Mouse (Mus musculus): ENCODE measurements around the gene Maff. TPM values are rescaled to one million over a fixed set of nuclear protein-coding genes. Genes with fewer than 3 reads are reported as not detected.

Maff gene
- polyA plus RNA-seq, 1 experiment = not detected

DNA sequence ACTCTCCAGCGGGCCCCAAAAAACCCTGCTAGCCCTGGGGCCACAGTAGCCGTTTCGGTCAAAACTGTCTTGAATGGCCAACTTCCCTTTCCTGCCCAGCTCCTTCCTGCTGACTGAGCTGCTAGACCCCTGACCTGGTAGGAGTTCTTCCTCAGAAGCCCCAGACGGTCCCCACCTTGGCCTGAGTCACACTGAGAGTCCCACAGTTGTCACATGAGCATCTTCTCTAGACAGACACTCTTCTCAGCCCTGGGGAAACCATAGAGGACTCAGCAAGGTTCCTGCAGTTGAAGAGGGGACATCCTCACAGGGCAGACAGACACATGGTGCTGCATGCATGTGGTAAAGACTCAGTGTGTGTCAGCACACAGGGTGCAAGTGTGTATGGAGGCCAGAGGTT, 8.2 kb downstream of the Maff start:
- TF ChIP-seq CTCF (IDR thresholded peaks at IDR 0.05; ENCODE audit: insufficient read depth, low read depth, low read length) = no peak
- TF ChIP-seq POLR2A (IDR thresholded peaks at IDR 0.05; ENCODE audit: insufficient read depth, low read depth, low read length) = no peak
- 84% methylated on average over 4 of the region's 4 CpGs for WGBS
- Histone ChIP-seq H3K4me3 (ENCODE audit: insufficient read depth, low read depth, low read length) (no peak overlapping the region), H3K27ac (ENCODE audit: insufficient read depth, low read depth, low read length) (no peak overlapping the region), H3K4me1 (ENCODE audit: control insufficient read depth, insufficient read depth, low read length) (peaks cover 17% of the 10 kb centered on the region)

DNA sequence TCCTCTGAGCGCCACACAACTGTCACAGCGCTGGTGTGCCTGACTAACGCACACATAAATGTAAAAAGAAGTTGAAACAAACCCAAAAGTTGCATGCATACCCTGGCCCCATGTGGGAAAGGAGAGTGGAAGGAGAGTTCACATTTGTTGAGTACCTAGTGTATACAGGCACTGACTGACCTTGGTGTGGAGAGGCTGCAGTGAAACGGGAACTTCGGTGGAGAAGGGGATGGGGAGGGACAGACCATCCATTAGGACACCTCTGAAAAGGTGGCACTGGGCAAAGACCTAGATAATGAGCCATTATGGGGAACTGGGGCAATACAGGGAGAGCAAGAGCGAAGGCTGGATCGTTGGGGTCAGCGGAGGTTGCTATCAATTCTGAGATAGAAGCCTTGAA, 10.1 kb downstream of the Maff start:
- H3K27ac ChIP-seq (ENCODE audit: insufficient read depth, low read depth, low read length) = no peak overlapping the region
- H3K4me1 ChIP-seq (ENCODE audit: control insufficient read depth, insufficient read depth, low read length) = peaks cover 14% of the 10 kb centered on the region
- TF ChIP-seq CTCF (IDR thresholded peaks at IDR 0.05; ENCODE audit: insufficient read depth, low read depth, low read length) (no peak), POLR2A (IDR thresholded peaks at IDR 0.05; ENCODE audit: insufficient read depth, low read depth, low read length) (no peak)
- H3K4me3 ChIP-seq (ENCODE audit: insufficient read depth, low read depth, low read length) = no peak overlapping the region
- WGBS = 90% methylated on average over 8 of the region's 8 CpGs

DNA sequence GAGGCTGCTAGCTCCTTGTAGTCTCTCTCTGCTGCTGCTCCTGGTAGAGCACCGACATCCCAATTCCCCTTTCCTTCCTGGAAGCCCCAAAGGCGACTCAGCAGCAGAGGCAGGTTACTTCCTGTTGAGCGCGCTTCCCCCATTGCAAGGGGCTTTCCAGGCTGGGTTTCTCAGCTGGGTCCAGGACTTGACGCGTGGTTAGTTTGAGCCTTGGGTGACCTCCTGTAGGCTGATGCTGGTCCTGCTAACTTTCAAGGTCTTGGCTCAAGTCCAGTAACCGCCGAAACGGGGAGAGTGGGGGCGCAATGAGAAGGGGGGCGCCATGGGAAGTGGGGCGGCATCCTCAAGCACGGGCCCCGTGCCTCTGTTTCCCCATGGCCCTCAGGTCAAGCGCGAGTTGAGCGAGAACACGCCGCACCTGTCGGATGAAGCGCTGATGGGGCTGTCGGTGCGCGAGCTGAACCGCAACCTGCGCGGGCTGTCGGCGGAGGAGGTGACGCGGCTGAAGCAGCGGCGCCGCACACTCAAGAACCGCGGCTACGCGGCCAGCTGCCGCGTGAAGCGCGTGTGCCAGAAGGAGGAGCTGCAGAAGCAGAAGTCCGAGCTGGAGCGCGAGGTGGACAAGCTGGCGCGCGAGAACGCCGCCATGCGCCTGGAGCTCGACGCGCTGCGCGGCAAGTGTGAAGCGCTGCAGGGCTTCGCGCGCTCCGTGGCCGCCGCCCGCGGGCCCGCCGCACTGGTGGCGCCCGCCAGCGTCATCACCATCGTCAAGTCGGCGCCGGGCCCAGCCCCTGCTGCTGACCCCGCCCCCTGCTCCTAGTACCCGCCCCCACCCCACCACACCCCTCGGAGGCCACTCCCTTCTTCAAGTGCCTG, 10.9 kb downstream of the Maff start:
- WGBS = under 1% methylated on average over 77 of the region's 77 CpGs
- H3K27ac ChIP-seq (ENCODE audit: insufficient read depth, low read depth, low read length) = no peak overlapping the region

DNA sequence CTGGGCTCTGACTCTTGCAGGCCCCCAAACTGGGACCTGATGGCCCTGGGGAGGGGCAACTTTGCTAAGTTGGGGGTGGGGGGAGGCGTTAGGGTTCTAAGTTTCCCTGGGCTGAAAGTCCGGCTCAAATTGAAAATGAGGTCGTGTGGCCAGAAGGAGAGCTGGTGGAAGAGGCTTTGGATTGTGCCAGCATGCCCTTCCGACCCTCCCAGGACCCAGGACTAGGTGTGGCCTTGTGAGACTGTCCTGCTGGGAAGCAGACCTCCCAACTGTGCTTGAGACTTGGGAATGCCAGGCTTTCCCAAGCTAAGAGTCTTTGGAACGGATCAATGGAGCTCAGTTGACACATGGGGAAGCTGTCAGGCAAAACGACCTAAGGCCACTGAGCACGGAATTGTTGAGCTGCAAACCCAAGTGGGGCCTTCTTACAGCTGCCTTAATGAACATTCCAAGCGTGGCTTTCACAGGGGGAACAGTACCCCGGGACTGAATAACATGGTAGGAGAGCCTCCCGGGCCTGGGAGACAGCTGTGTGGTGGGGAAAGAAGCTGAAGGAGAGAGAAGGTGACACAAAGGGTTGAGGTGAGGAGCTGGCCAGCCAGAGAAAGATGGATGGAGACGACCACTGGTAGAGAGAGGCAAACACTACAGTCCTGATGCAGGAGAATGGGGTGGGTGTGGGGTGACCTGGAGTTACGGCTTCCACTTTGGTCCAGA, 11.7 kb downstream of the Maff start:
- no peak overlapping the region for H3K27ac ChIP-seq (ENCODE audit: insufficient read depth, low read depth, low read length)
- TF ChIP-seq CTCF (IDR thresholded peaks at IDR 0.05; ENCODE audit: insufficient read depth, low read depth, low read length) (no peak), POLR2A (IDR thresholded peaks at IDR 0.05; ENCODE audit: insufficient read depth, low read depth, low read length) (no peak)
- H3K4me3 ChIP-seq (ENCODE audit: insufficient read depth, low read depth, low read length) = no peak overlapping the region
- peaks cover 14% of the 10 kb centered on the region for H3K4me1 ChIP-seq (ENCODE audit: control insufficient read depth, insufficient read depth, low read length)
- WGBS = 44% methylated on average over 12 of the region's 12 CpGs

More for the DNA sequence above, 10.9 kb downstream of the Maff start:
- peak overlapping the region; percentile 42 for H3K4me3 ChIP-seq (ENCODE audit: insufficient read depth, low read depth, low read length)
- peaks cover 14% of the 10 kb centered on the region for H3K4me1 ChIP-seq (ENCODE audit: control insufficient read depth, insufficient read depth, low read length)
- no peak for TF ChIP-seq CTCF (IDR thresholded peaks at IDR 0.05; ENCODE audit: insufficient read depth, low read depth, low read length)
- 0 out of 2 replicates have a peak, but pooled peaks have one; percentile 25 for TF ChIP-seq POLR2A (IDR thresholded peaks at IDR 0.05; ENCODE audit: insufficient read depth, low read depth, low read length)

DNA sequence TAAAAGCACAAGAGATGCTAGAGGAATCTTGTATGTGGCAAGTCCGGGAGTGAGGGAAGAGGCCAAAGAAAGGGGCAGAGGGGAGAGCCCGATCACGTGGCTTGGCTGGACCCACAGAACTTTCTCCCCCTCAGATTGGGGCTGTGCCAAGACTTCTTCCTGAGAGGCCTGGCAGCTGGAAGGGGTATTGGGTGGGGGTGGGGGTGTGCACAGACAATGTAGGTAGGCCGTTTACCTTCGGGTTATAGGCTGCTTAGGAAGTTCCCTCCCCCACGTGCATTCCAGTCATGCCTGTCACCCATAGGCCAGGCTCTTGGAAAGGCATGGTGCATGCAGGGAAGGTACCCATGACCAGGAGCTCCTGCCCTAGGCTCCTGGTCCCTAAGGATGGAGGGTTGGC, 13.5 kb downstream of the Maff start:
- 29% methylated on average over 6 of the region's 6 CpGs for WGBS
- no peak overlapping the region for H3K27ac ChIP-seq (ENCODE audit: insufficient read depth, low read depth, low read length)
- TF ChIP-seq POLR2A (IDR thresholded peaks at IDR 0.05; ENCODE audit: insufficient read depth, low read depth, low read length) (no peak), CTCF (IDR thresholded peaks at IDR 0.05; ENCODE audit: insufficient read depth, low read depth, low read length) (no peak)
- H3K4me3 ChIP-seq (ENCODE audit: insufficient read depth, low read depth, low read length) = no peak overlapping the region
- peaks cover 14% of the 10 kb centered on the region for H3K4me1 ChIP-seq (ENCODE audit: control insufficient read depth, insufficient read depth, low read length)

DNA sequence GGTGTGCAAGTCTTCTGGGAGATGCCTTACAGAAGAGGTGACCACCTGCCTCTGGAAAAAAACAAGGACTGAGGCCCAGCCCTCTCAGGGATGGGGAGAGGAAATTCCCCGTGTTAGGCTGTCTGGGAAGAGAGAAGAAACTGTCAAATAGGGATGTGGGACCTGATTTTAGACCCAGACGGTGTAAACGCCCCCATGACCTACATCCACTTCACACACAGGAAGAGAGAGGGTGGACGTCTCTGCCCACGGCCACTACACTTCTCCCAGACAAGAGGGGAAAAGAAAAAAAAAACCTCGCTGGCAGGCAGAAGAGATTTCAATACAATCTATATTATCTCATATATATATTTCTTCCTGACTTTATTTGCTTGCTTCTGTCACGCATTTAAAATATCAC, 13.9 kb downstream of the Maff start:
- Histone ChIP-seq H3K4me1 (ENCODE audit: control insufficient read depth, insufficient read depth, low read length) (peaks cover 14% of the 10 kb centered on the region), H3K4me3 (ENCODE audit: insufficient read depth, low read depth, low read length) (no peak overlapping the region), H3K27ac (ENCODE audit: insufficient read depth, low read depth, low read length) (no peak overlapping the region)
- no peak for TF ChIP-seq CTCF (IDR thresholded peaks at IDR 0.05; ENCODE audit: insufficient read depth, low read depth, low read length)
- no peak for TF ChIP-seq POLR2A (IDR thresholded peaks at IDR 0.05; ENCODE audit: insufficient read depth, low read depth, low read length)
- 59% methylated on average over 7 of the region's 7 CpGs for WGBS

DNA sequence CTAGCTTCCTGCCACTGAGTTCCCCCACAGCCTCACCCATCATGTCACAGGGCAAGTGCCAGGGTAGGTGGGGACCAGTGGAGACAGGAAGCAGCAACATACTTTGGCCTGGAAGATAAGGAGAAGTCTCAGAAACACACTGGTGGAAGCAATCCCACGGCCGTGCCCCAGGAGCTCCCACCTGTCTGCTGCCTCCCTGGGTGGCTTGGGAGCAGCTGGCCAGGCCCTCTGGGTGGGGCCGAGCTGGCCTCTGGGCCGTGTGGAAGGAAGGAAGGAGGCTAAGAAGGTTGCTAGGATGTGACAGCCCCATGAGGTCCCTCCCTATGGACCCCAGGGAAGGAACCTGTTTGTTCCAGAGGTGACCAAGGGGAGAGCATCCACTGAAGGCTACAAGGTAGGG, 14.6 kb downstream of the Maff start:
- no peak overlapping the region for H3K4me3 ChIP-seq (ENCODE audit: insufficient read depth, low read depth, low read length)
- peaks cover 14% of the 10 kb centered on the region for H3K4me1 ChIP-seq (ENCODE audit: control insufficient read depth, insufficient read depth, low read length)
- 74% methylated on average over 4 of the region's 4 CpGs for WGBS
- no peak for TF ChIP-seq CTCF (IDR thresholded peaks at IDR 0.05; ENCODE audit: insufficient read depth, low read depth, low read length)
- no peak for TF ChIP-seq POLR2A (IDR thresholded peaks at IDR 0.05; ENCODE audit: insufficient read depth, low read depth, low read length)
- H3K27ac ChIP-seq (ENCODE audit: insufficient read depth, low read depth, low read length) = no peak overlapping the region

DNA sequence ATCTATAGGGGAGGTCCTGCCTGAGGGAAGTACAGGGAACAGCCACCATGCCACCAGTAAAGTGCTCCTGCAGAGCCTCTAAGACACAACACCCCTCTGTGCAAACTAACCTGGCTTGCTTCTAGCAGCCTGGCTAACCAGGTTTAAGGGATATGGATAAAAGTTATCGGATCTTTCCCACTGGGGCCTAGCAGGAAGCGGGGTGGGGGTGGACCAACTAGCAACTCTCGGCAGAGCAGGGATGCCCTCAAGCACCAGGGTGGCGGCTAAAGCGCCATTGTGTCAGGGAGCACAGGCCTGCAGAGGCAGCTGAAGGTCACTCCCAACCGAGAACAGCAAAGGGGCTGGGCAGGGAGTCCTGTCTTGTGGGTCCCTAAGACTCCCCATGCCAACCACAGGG, 17.7 kb downstream of the Maff start:
- Histone ChIP-seq H3K4me3 (ENCODE audit: insufficient read depth, low read depth, low read length) (no peak overlapping the region), H3K4me1 (ENCODE audit: control insufficient read depth, insufficient read depth, low read length) (peaks cover 15% of the 10 kb centered on the region; the same call in 1 of the 2 replicates), H3K27ac (ENCODE audit: insufficient read depth, low read depth, low read length) (no peak overlapping the region)
- 73% methylated on average over 6 of the region's 6 CpGs for WGBS
- TF ChIP-seq CTCF (IDR thresholded peaks at IDR 0.05; ENCODE audit: insufficient read depth, low read depth, low read length) (no peak), POLR2A (IDR thresholded peaks at IDR 0.05; ENCODE audit: insufficient read depth, low read depth, low read length) (no peak)

DNA sequence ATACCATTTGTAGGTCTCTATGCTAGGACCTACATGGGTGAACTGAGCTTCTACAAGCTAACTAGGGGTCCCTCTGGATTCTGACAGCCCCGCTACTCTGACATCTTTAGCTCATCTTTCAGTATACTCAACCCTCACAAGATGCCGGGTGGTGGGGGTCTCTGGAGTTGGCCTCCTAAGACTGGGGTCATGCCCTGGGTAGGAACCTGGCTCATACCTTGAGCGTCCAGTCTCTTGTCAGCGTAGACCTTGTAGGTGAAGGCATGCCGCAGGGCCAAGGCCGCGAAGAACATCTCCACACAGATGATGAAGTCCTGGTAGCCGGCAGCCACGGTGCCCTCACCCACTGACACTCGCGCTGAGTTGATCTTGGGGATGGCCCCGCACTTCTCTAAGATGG, 18.6 kb downstream of the Maff start:
- WGBS = 99% methylated on average over 12 of the region's 12 CpGs
- Histone ChIP-seq H3K4me1 (ENCODE audit: control insufficient read depth, insufficient read depth, low read length) (peaks cover 15% of the 10 kb centered on the region; the same call in 1 of the 2 replicates), H3K27ac (ENCODE audit: insufficient read depth, low read depth, low read length) (no peak overlapping the region), H3K4me3 (ENCODE audit: insufficient read depth, low read depth, low read length) (no peak overlapping the region)
- TF ChIP-seq POLR2A (IDR thresholded peaks at IDR 0.05; ENCODE audit: insufficient read depth, low read depth, low read length) (no peak), CTCF (IDR thresholded peaks at IDR 0.05; ENCODE audit: insufficient read depth, low read depth, low read length) (no peak)

Measured in olfactory bulb, adult 2 months (tissue).